Mouse (Mus musculus) bone marrow, adult 2 months (tissue): ENCODE results near the gene Tmem88.

Source experiments
- CTCF ChIP-seq: fragments of 200-500 bp; IDR thresholded peaks from 2 replicates; pipeline ENCODE4 v1.5.1; 2011; ENCODE audit warnings: low read length, control low read depth; ENCODE audit not compliant: control insufficient read depth, insufficient read depth
- POLR2A ChIP-seq: fragments of 200-500 bp; IDR thresholded peaks from 2 replicates; pipeline ENCODE4 v1.6.1; 2011; ENCODE audit warnings: low read depth, mild to moderate bottlenecking, control low read depth, low read length, borderline replicate concordance; ENCODE audit not compliant: control insufficient read depth

DNA sequence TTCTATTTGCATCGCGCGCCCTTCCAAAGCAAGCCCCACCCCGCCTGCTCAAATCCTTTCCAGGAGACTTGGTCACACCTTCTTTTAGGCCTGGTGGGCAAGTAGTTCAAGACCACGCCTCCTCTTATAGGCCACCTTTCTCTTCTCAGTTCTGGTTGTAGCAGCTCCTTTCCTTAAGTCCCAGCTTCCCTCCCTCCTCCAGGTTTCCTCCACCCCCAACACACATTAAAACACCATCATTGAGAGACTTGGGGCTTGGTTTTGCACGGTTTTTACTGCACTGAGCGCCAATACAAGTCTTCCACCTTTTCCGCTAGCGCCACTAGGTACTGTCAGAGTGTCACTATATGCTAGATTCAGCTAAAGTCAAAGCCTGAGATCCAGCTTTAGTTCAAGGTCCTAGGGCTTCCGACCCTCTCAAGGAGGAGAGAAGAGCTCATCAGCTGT lies 22.5 kb upstream of the Tmem88 start:
- TF ChIP-seq POLR2A: no peak
- no peak for TF ChIP-seq CTCF
